ENCODE assay signal across 30 mouse cellular contexts in the genomic region with DNA sequence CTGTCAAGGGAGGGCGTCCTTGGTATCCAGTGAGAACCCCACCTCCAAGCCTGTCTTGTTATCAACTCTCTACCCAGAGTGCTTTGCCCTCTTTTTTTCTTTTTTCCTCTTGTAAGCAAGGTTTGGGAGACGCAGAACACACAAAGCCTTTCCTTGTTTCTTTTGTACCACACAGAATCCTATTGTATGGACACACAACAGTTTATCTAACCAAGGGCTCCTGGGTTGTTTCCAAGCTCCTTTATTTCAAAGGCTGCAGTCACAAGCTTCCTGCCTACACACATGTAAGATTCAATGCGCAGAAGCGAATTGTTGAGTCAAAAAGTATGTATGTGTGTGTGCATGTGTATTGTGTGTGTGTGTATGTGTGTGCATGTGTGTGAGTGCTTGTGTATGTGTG. TPM values are rescaled to one million over a fixed set of nuclear protein-coding genes. Genes with fewer than 3 reads are reported as not detected.
DNase-seq lines count a peak whose midpoint lies in the region; ATAC-seq and TF ChIP-seq lines count a peak whose summit lies in the region.
"Had no signal": no experiment of that assay in that cellular context is flagged by ENCODE, and none has a peak within 500 bp of the region (broad histone marks: within the 10 kb centered on the region; RNA-seq: fewer than 3 reads in every experiment).

No protein-coding gene starts in this region.

- H3K27me3 ChIP-seq in heart, embryonic 10.5 days (ENCODE audit: insufficient read depth, poor library complexity, severe bottlenecking) = no peaks in the 10 kb centered on the region
- no peaks in the 10 kb centered on the region for H3K27me3 ChIP-seq in heart, postnatal 0 days (ENCODE audit: control insufficient read depth, insufficient read depth, low read length)
- H3K27me3 ChIP-seq: hindbrain, embryonic 15.5 days; limb, embryonic 15.5 days; lung, embryonic 15.5 days; megakaryocyte, embryonic 14.5 days; midbrain, embryonic 13.5 days had no signal

- H3K4me2 ChIP-seq in heart, postnatal 0 days (ENCODE audit: low read depth, low read length) = no peak overlapping the region
- H3K4me2 ChIP-seq: embryonic facial prominence, embryonic 12.5 days; hindbrain, embryonic 15.5 days; limb, embryonic 15.5 days; lung, embryonic 15.5 days; midbrain, embryonic 13.5 days had no signal

- no peak for TF ChIP-seq EP300 in heart, postnatal 0 days (IDR thresholded peaks at IDR 0.05; ENCODE audit: low read depth)

- no peak for TF ChIP-seq CTCF in heart, postnatal 0 days (IDR thresholded peaks at IDR 0.05; ENCODE audit: low read depth)

- no peaks in the 10 kb centered on the region for H3K36me3 ChIP-seq in heart, embryonic 10.5 days
- no peaks in the 10 kb centered on the region for H3K36me3 ChIP-seq in heart, postnatal 0 days (replicated peaks; ENCODE audit: control insufficient read depth, insufficient read depth, low read length)
- H3K36me3 ChIP-seq: embryonic facial prominence, embryonic 12.5 days; hindbrain, embryonic 15.5 days; limb, embryonic 15.5 days; lung, embryonic 15.5 days; midbrain, embryonic 13.5 days had no signal

- no peak for DNase-seq in heart, embryonic 10.5 days (ENCODE audit: low spot score)
- DNase-seq in heart, postnatal 4 days = no peak
- DNase-seq in heart, postnatal 0 days (ENCODE audit: low spot score) = peak; percentile 11
- no peak for DNase-seq in heart, adult 8-10 months (ENCODE audit: low spot score)
- DNase-seq in retina, postnatal 1 day = peak; percentile 17
- no peak for DNase-seq in retina, embryonic 14.5 days (ENCODE audit: low spot score)
- DNase-seq in neural tube, embryonic 10.5 days (ENCODE audit: extremely low spot score, low spot score) = no peak
- DNase-seq: cerebellum, adult 9-11 months; forebrain, postnatal 0 days; gastrocnemius, postnatal 14 days; left cerebral cortex, postnatal 4 days had no signal

- H3K9me3 ChIP-seq in heart, embryonic 10.5 days = no peaks in the 10 kb centered on the region
- no peaks in the 10 kb centered on the region for H3K9me3 ChIP-seq in heart, postnatal 0 days (replicated peaks; ENCODE audit: control insufficient read depth, low read length)
- H3K9me3 ChIP-seq: embryonic facial prominence, embryonic 12.5 days; hindbrain, embryonic 15.5 days; limb, embryonic 15.5 days; lung, embryonic 15.5 days had no signal

- H3K4me3 ChIP-seq in heart, embryonic 10.5 days = no peak overlapping the region
- no peak overlapping the region for H3K4me3 ChIP-seq in heart, postnatal 0 days (ENCODE audit: low read depth, low read length)
- H3K4me3 ChIP-seq: embryonic facial prominence, embryonic 12.5 days; hindbrain, embryonic 15.5 days; left cerebral cortex, adult 2 months; limb, embryonic 15.5 days; lung, embryonic 15.5 days; megakaryocyte, embryonic 14.5 days; midbrain, embryonic 13.5 days had no signal

- H3K9ac ChIP-seq in heart, postnatal 0 days (replicated peaks; ENCODE audit: low read depth, low read length) = no peak overlapping the region
- H3K9ac ChIP-seq: embryonic facial prominence, embryonic 12.5 days; forebrain, postnatal 0 days; hindbrain, embryonic 15.5 days; limb, embryonic 15.5 days; liver, embryonic 14.5 days; lung, embryonic 15.5 days; midbrain, embryonic 13.5 days had no signal

- peak overlapping the region; percentile 76 for H3K27ac ChIP-seq in heart, embryonic 10.5 days
- no peak overlapping the region; the same call in 1 of the 2 replicates for H3K27ac ChIP-seq in heart, postnatal 0 days (ENCODE audit: low read depth)
- H3K27ac ChIP-seq: embryonic facial prominence, embryonic 12.5 days; hindbrain, embryonic 15.5 days; kidney, postnatal 0 days; left cerebral cortex, adult 2 months; limb, embryonic 15.5 days; liver, embryonic 14.5 days; lung, embryonic 15.5 days; midbrain, embryonic 13.5 days had no signal

- WGBS in heart, embryonic 10.5 days = 48% methylated on average over 4 of the region's 4 CpGs
- WGBS in heart, postnatal 0 days = 44% methylated on average over 4 of the region's 4 CpGs

- ATAC-seq in heart, postnatal 0 days (ENCODE audit: insufficient read depth, low read depth) = no peak
- ATAC-seq: CD4-positive, CD25-positive, alpha-beta regulatory T cell, adult 4 months; forebrain, postnatal 0 days; midbrain, embryonic 13.5 days had no signal

- H3K4me1 ChIP-seq in heart, embryonic 10.5 days = peaks cover 37% of the 10 kb centered on the region
- H3K4me1 ChIP-seq in heart, postnatal 0 days (ENCODE audit: control insufficient read depth, insufficient read depth) = peaks cover 17% of the 10 kb centered on the region; the same call in 1 of the 2 replicates
- H3K4me1 ChIP-seq: embryonic facial prominence, embryonic 12.5 days; lung, embryonic 15.5 days; megakaryocyte, embryonic 14.5 days had no signal

RNA-seq across cellular contexts. Expression of gene Chst4, which starts 5.2 kb away (rescaled TPM):
- polyA plus RNA-seq in heart, embryonic 10.5 days (2016; fragmentation: Nextera tagmentation; extraction: Ambion mirVana) = 0.15 TPM in 1 of 2 replicates, not detected in the other
- 1 to 10 TPM; 2.1 to 4.0 TPM for total RNA-seq in heart, postnatal 4 days (2021)
- total RNA-seq in heart, postnatal 0 days (2014; rRNA removed; ENCODE audit: low replicate concordance) = 1.9 and 5.5 TPM in 2 replicates
- 2.0 and 2.3 TPM in 2 replicates for polyA plus RNA-seq in heart, postnatal 0 days (2015; fragmentation: Nextera tagmentation; extraction: Ambion mirVana)
- 1 to 10 TPM; 2.2 to 7.2 (median 3.2) TPM for total RNA-seq in heart, adult 8-10 months (2022)
- total RNA-seq: common myeloid progenitor, adult 5-6 weeks; forebrain, postnatal 0 days; gastrocnemius, postnatal 14 days; left cerebral cortex, postnatal 4 days; monocyte, adult 5-6 weeks had no signal
- polyA plus RNA-seq: CD4-positive, CD25-positive, alpha-beta regulatory T cell, adult 4 months; embryonic facial prominence, embryonic 12.5 days; forebrain, embryonic 11.5 days; forebrain, postnatal 0 days; hindbrain, embryonic 15.5 days; limb, embryonic 15.5 days; liver, embryonic 14.5 days; midbrain, embryonic 13.5 days; neural tube, embryonic 11.5 days; thymus, postnatal 0 days had no signal

RNA-seq across cellular contexts. Expression of gene Tat, which starts 44.1 kb away (rescaled TPM):
- not detected in 2 replicates for polyA plus RNA-seq in heart, embryonic 10.5 days (2016; fragmentation: Nextera tagmentation; extraction: Ambion mirVana)
- total RNA-seq in heart, postnatal 4 days (2021) = under 1 TPM in 1 of 2 experiments, not detected in 1; 0.14 TPM
- total RNA-seq in heart, postnatal 0 days (2014; rRNA removed; ENCODE audit: low replicate concordance) = 1.2 and 2.9 TPM in 2 replicates
- polyA plus RNA-seq in heart, postnatal 0 days (2015; fragmentation: Nextera tagmentation; extraction: Ambion mirVana) = 0.26 and 0.34 TPM in 2 replicates
- total RNA-seq in heart, adult 8-10 months (2022) = 1 to 10 TPM in 1 of 4 experiments, under 1 TPM in 3; 0.14 to 2.0 (median 0.41) TPM
- total RNA-seq: common myeloid progenitor, adult 5-6 weeks; forebrain, postnatal 0 days; gastrocnemius, postnatal 14 days; left cerebral cortex, adult 2 months; left cerebral cortex, postnatal 4 days; monocyte, adult 5-6 weeks had no signal
- polyA plus RNA-seq: CD4-positive, CD25-positive, alpha-beta regulatory T cell, adult 4 months; embryonic facial prominence, embryonic 12.5 days; forebrain, embryonic 11.5 days; forebrain, postnatal 0 days; heart, embryonic 14.5 days; hindbrain, embryonic 15.5 days; intestine, embryonic 14.5 days; kidney, adult 2 months; kidney, postnatal 0 days; limb, embryonic 15.5 days; lung, embryonic 15.5 days; midbrain, embryonic 13.5 days; neural tube, embryonic 11.5 days; stomach, embryonic 14.5 days had no signal

RNA-seq across cellular contexts. Expression of gene Zfp612, which starts 45.2 kb away (rescaled TPM):
- 6.3 and 6.7 TPM in 2 replicates for polyA plus RNA-seq in heart, embryonic 10.5 days (2016; fragmentation: Nextera tagmentation; extraction: Ambion mirVana)
- total RNA-seq in heart, postnatal 4 days (2021) = 1 to 10 TPM; 6.2 to 6.3 TPM
- total RNA-seq in heart, postnatal 0 days (2014; rRNA removed; ENCODE audit: low replicate concordance) = 4.0 and 4.2 TPM in 2 replicates
- polyA plus RNA-seq in heart, postnatal 0 days (2015; fragmentation: Nextera tagmentation; extraction: Ambion mirVana) = 5.3 and 5.9 TPM in 2 replicates
- 1 to 10 TPM; 5.7 to 9.3 (median 7.7) TPM for total RNA-seq in heart, adult 8-10 months (2022)
- total RNA-seq: monocyte, adult 5-6 weeks had no signal

Comparison
In these comparisons a context has a peak if more than half of its experiments do, and no peak if none do; other contexts are left out.
1. DNase-seq: peak in heart, postnatal 0 days (single experiment) and retina, postnatal 1 day (single experiment); none in heart, embryonic 10.5 days (single experiment), heart, postnatal 4 days (single experiment), heart, adult 8-10 months (single experiment), retina, embryonic 14.5 days (single experiment) and neural tube, embryonic 10.5 days (single experiment).